Mouse (Mus musculus) cerebellum, adult 11 months (tissue): ENCODE data around the gene 1700013G24Rik.

Source experiments
- DNase-seq: peaks from one replicate; pipeline ENCODE4 v3.0.0; 2022

The 1700013G24Rik gene

DNA sequence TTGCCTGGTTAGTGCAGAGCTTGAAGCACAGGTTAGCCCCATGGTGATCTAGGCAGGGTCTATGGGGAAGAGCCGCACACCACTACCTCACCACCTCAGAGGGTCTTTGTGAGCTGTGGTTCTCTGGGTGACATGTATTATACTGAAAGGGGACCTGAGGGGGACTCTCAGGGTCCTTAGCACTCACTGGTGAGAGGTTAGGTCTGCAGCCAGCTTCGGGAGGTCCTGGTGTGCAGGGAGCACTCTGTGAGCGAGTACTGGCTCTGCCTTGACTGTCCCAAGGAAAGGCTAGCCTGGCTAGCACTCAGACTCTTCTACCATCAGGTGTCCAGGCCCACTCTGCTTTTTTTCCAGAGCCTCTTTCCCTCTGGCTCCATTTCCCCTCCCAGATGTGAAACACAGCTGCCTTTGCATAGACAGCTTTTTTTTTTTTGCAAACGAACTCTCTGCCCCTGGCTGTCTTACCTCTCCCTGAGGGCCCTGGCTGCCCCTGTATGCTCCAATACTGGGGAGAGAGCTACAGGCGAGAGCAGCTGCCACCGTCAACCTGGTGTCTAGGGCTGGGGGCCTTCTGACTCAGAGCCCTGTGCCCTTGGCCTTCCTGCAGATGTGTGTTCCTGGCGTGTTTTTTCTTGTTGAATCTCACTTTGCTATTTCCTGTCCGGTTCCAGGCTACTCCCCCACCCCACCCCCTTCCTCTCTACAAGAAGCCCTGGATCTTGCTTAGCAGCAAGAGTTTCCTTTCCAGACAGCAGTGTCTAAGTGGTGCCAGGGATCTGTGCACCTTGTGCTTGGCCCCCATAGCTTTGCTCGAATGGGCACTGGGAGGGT lies 45.0 kb downstream of the 1700013G24Rik start:
- DNase-seq: no peak

DNA sequence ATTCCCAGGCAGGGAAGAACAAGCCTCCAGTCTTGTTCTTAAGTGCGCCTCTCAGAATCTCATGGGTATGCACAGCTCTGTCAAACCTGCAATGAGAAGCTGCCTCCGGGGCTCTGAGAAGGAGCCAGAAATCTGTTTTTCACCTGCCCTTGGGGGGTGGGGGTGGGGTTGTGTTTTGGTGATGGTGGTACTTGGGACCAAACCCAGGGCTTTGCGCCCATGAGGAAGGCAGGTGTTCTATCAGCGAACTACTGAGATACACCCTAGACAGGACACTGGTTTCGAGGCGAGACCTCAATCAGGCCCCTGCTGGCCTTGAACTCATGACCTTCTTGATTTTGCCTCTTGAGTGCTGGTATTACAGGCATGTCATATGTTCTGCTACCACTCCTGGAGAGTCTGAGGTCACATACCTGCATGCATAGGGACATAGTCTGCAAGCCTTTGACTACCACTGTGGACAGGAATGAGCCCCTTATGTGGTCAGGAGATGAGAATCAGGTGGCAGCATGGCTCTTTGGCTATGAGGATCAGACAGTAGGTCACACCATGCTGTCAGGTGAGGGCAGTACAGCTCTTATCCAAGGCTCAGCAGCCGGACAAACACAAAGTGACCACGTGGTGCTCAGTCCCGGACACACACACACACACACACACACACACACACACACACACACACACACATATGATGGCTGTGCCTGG lies 45.9 kb downstream of the 1700013G24Rik start:
- no peak for DNase-seq

DNA sequence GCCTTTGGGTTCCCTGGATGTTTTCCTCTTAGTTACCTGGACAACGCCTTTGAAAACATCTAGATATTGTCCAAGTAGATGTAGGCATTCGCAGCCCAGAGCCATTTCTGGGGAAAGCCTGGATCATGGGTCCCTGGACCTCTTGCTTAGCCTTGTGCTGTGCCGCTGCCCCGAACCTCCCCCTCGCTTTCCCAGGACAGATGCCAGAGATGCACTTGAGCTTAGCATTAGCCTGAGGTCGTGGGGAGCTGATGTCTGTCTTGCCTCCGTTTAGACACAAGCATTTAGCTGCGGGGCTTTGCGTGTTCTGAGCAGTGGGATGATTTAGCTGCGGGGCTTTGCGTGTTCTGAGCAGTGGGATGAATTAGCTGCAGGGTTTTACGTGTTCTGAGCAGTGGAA lies 47.1 kb downstream of the 1700013G24Rik start:
- DNase-seq: no peak

DNA sequence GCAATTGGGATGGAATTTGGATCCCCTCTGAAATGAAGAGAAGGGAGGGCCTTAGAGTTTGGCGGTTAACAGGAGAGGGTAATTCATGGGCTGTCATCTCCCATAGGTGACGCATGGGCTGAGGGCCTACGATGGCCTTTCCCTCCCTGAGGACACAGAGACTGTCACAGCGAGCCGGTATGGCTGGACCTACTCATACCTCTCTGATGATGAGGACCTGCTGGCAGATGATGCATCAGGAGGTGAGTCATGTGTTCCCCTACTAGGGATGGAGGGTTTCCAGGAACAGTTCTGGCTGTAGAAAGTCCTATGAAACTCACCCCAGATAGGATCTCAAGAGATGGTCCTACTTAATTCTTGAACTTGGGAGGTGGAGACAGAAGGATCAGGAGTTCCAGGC lies 47.9 kb downstream of the 1700013G24Rik start:
- no peak for DNase-seq

DNA sequence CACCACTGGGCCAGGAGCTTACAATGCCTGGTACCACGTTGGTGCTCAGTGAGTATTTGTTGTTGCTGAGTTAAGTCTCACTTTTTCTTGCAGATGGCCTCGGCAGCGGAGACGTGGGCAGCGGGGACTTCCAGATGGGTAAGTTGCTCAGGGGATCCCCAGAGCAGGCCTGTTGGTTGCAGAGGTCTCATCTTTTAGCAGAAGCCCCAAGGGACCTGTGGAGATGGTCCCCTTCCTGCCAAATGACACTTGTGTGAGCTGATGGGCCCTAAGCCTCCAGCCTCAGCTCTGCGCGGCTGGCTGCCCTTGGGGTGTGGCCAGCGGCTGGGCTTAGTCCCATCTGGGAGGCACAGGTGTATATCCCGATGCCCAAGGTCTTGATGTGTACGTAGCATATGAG lies 49.1 kb downstream of the 1700013G24Rik start:
- no peak for DNase-seq

DNA sequence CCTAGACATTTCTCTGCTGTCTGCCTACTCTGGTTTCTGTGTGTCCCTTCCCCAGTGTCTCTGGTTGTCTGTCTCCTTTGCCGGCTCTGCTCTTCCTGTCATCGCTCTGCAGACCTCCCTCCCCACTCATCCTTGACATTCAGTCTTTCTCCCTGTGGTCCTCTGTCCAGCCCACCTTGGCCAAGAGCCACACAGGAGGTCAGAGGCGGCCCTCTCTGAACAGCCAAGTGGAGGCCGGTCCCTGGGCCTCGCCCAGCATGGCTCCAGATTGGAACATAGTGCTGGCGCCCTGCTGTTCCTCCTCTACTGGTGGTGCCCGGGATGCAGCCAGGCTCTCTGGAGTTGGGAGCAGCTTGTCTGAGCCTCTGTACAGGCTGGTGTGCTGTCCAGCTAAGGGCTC lies 49.7 kb downstream of the 1700013G24Rik start:
- DNase-seq: no peak

DNA sequence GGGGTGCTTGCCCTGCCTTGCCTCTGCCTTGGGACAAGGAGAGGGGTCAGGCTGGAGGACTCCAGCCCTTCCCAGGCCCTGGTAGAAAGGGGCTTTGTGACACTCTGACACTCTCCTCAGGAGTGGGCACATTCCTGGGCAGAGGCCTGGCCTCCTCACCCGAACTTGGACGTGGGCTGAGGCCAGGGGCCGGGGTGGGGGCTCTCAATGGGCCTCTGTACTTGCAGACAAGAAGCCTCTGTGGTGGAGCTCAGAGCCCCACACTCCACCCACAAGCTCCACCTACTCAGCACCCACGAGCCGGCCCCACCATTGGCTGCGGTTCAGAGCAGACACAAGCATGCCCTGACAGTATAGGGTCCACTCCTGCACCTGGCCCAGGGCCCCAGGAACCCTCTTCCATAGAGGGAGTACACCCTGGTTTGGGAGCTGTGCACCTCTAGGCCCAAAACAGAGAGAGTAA lies 50.5 kb downstream of the 1700013G24Rik start:
- no peak for DNase-seq
